Mouse (Mus musculus): ENCODE measurements around the gene Rpl36-ps4. TPM values are rescaled to one million over a fixed set of nuclear protein-coding genes. Genes with fewer than 3 reads are reported as not detected.

Rpl36-ps4 gene
- polyA plus RNA-seq (2011; ENCODE audit: insufficient read depth, insufficient read length, low replicate concordance, missing spikeins): not detected in 2 replicates

GRCm38 (mm10) chr17:87920677-87921076 is at the start of gene Rpl36-ps4:
Rpl36-ps4 (plus strand) TSS chr17:87920977.
- TF ChIP-seq POLR2A (IDR thresholded peaks at IDR 0.05; ENCODE audit: borderline replicate concordance, control insufficient read depth, low read depth, low read length) (no peak), CTCF (IDR thresholded peaks at IDR 0.05; ENCODE audit: control insufficient read depth, insufficient read depth, low read length) (no peak)
- no peak within 1 kb of the TSS for H3K27ac ChIP-seq (ENCODE audit: control insufficient read depth, insufficient read depth, low read depth, low read length, poor library complexity)
- WGBS: 90% methylated on average over 5 of the region's 5 CpGs

DNA sequence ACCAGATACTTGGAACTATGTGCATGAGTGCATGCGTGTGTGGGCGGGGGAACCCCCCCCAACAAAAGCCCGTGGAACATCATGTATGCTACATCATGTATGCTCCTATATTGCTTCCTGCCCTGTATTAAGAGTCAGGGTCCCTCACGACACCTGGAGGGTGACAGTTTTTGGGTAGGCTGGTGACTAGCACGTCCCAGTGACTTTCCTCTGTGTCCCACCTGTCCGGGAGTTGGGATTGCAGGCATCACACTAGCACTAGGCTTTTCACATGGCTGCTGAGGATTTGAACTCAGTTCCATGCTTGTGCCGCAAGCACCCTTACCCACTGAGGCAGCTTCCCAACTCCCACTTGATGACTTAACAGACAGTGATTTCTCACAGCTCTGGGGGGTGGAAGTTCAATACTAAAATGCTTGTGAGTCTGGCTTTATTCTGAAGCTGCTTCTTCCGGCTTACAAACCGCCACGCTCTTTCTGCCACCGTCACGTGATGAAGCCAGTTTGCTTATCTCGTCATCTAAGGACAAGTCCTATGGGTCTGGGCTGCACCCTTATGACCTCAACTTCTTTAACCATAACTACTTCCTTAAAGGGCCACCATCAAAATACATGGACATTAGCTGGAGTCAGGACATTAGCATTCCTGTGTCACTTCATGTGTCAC is 49.2 kb upstream of the Rpl36-ps4 start:
- 76% methylated on average over 13 of the region's 13 CpGs for WGBS
- no peak for TF ChIP-seq CTCF (IDR thresholded peaks at IDR 0.05; ENCODE audit: control insufficient read depth, insufficient read depth, low read length)
- TF ChIP-seq POLR2A (IDR thresholded peaks at IDR 0.05; ENCODE audit: borderline replicate concordance, control insufficient read depth, low read depth, low read length): no peak
- Histone ChIP-seq H3K27ac (ENCODE audit: control insufficient read depth, insufficient read depth, low read depth, low read length, poor library complexity) (no peak overlapping the region), H3K4me1 (ENCODE audit: control insufficient read depth, insufficient read depth, low read length) (no peaks in the 10 kb centered on the region), H3K4me3 (replicated peaks; ENCODE audit: control insufficient read depth, low read depth, low read length) (no peak overlapping the region)

More at GRCm38 (mm10) chr17:87920677-87921076, at the start of gene Rpl36-ps4:
- Histone ChIP-seq H3K4me3 (replicated peaks; ENCODE audit: control insufficient read depth, low read depth, low read length) (no peak within 1 kb of the TSS), H3K4me1 (ENCODE audit: control insufficient read depth, insufficient read depth, low read length) (no peaks in the 10 kb centered on the region)

DNA sequence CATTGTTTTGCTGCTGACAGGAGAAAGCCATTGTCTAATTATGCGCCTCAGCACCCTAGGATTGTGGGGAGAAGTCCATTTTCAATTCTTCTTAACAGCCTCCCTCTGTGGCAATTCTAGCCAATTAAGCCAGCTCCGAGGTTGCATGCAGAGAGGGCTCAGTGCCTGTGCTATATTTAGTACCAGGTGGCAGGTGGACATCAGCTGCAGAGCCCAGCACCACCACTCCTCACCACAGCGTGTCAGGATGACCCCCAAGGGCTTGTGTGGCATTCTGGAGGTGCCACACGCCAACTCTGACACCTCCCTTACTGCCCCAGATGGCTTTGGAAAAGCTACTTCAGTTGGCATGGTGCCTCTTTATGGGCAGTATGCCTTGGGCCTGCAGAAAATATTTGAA is 48.5 kb upstream of the Rpl36-ps4 start:
- TF ChIP-seq POLR2A (IDR thresholded peaks at IDR 0.05; ENCODE audit: borderline replicate concordance, control insufficient read depth, low read depth, low read length): no peak
- TF ChIP-seq CTCF (IDR thresholded peaks at IDR 0.05; ENCODE audit: control insufficient read depth, insufficient read depth, low read length): no peak
- Histone ChIP-seq H3K4me1 (ENCODE audit: control insufficient read depth, insufficient read depth, low read length) (no peaks in the 10 kb centered on the region), H3K4me3 (replicated peaks; ENCODE audit: control insufficient read depth, low read depth, low read length) (no peak overlapping the region), H3K27ac (ENCODE audit: control insufficient read depth, insufficient read depth, low read depth, low read length, poor library complexity) (no peak overlapping the region)
- 61% methylated on average over 4 of the region's 4 CpGs for WGBS

GRCm38 (mm10) chr17:87873456-87873855 is 47.3 kb upstream of the Rpl36-ps4 start:
- no peak for TF ChIP-seq POLR2A (IDR thresholded peaks at IDR 0.05; ENCODE audit: borderline replicate concordance, control insufficient read depth, low read depth, low read length)
- no peak for TF ChIP-seq CTCF (IDR thresholded peaks at IDR 0.05; ENCODE audit: control insufficient read depth, insufficient read depth, low read length)
- H3K27ac ChIP-seq (ENCODE audit: control insufficient read depth, insufficient read depth, low read depth, low read length, poor library complexity): no peak overlapping the region
- 69% methylated on average over 7 of the region's 7 CpGs for WGBS
- H3K4me3 ChIP-seq (replicated peaks; ENCODE audit: control insufficient read depth, low read depth, low read length): no peak overlapping the region
- H3K4me1 ChIP-seq (ENCODE audit: control insufficient read depth, insufficient read depth, low read length): no peaks in the 10 kb centered on the region; the same call in 1 of the 2 replicates

- Histone ChIP-seq H3K27ac (ENCODE audit: control insufficient read depth, insufficient read depth, low read depth, low read length, poor library complexity) (no peak overlapping the region), H3K4me1 (ENCODE audit: control insufficient read depth, insufficient read depth, low read length) (no peaks in the 10 kb centered on the region; the same call in 1 of the 2 replicates), H3K4me3 (replicated peaks; ENCODE audit: control insufficient read depth, low read depth, low read length) (no peak overlapping the region)
- TF ChIP-seq POLR2A (IDR thresholded peaks at IDR 0.05; ENCODE audit: borderline replicate concordance, control insufficient read depth, low read depth, low read length) (no peak), CTCF (IDR thresholded peaks at IDR 0.05; ENCODE audit: control insufficient read depth, insufficient read depth, low read length) (no peak)
- WGBS: 75% methylated on average over 4 of the region's 4 CpGs
Measured at GRCm38 (mm10) chr17:87873943-87874342, 46.8 kb upstream of the Rpl36-ps4 start.

DNA sequence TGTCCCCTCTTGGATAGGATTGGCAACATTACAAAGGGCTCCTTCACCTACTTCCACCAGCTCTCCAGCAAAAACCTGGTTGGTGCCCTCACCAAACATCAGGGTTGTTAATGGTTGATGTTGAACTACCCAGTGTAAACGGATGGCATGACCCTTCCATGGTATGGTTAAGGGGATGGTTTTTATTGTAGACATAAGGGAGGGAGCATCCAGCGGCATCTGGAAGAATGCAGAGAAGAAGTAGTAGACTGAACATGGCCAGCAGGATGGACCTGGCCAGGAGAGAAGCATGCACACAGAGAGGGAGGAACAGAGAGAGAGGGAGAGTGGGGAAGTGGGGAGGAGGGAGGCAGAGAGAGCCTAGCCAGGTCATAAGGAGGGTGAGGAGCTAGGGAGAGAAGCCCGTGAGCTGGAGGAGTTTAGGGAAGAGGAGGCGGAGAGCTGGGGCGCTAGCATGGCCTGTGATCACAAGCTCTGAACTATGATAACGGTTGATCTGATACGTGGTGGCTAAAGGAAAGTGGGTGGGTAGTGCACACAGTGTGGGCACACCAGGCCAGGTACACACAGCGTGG is 45.3 kb upstream of the Rpl36-ps4 start:
- H3K4me1 ChIP-seq (ENCODE audit: control insufficient read depth, insufficient read depth, low read length): no peaks in the 10 kb centered on the region; the same call in 1 of the 2 replicates
- WGBS: 78% methylated on average over 8 of the region's 8 CpGs

DNA sequence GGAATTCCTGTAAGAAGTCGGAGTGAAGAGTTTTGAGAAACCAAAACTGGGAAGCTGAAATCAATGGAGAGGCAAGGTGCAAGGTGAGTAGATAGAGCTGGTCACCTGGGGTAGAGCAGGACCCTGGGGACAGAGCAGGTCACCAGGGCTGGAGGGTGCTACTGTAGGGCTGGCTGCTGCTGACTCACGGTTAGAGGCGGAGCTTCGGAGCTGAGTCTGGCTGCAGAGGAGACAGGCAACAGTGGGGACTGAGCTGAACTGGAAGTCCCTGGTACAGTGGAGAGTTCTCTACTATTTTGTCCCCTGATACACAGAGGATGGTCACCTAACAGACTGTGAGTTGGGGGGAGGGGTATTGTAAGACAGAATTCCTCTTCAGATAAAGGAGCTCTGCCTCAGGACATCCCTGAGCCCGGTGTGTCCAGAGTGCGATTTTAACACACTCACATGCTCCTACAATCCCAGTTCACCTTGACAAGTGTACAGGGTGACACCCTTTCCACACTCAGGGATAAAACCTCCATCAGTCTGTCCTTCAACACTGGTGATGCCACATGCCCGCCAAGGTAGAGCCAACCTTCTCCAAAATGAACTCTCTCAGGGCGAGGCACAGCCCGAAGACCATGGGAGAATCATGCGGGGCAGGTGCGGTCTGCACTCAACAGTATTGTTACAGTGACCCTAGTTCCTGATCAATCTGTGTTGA is 44.3 kb upstream of the Rpl36-ps4 start:
- WGBS: 79% methylated on average over 11 of the region's 11 CpGs
- no peak overlapping the region for H3K4me3 ChIP-seq (replicated peaks; ENCODE audit: control insufficient read depth, low read depth, low read length)

More for the DNA sequence above, 45.3 kb upstream of the Rpl36-ps4 start:
- Histone ChIP-seq H3K4me3 (replicated peaks; ENCODE audit: control insufficient read depth, low read depth, low read length) (no peak overlapping the region), H3K27ac (ENCODE audit: control insufficient read depth, insufficient read depth, low read depth, low read length, poor library complexity) (no peak overlapping the region)
- TF ChIP-seq POLR2A (IDR thresholded peaks at IDR 0.05; ENCODE audit: borderline replicate concordance, control insufficient read depth, low read depth, low read length): no peak
- no peak for TF ChIP-seq CTCF (IDR thresholded peaks at IDR 0.05; ENCODE audit: control insufficient read depth, insufficient read depth, low read length)

More for the DNA sequence above, 44.3 kb upstream of the Rpl36-ps4 start:
- Histone ChIP-seq H3K27ac (ENCODE audit: control insufficient read depth, insufficient read depth, low read depth, low read length, poor library complexity) (no peak overlapping the region), H3K4me1 (ENCODE audit: control insufficient read depth, insufficient read depth, low read length) (no peaks in the 10 kb centered on the region; the same call in 1 of the 2 replicates)
- TF ChIP-seq POLR2A (IDR thresholded peaks at IDR 0.05; ENCODE audit: borderline replicate concordance, control insufficient read depth, low read depth, low read length): no peak
- TF ChIP-seq CTCF (IDR thresholded peaks at IDR 0.05; ENCODE audit: control insufficient read depth, insufficient read depth, low read length): no peak

Data from bone marrow, adult 2 months (tissue).